Mouse (Mus musculus) MEL (cell line): ENCODE results near the gene Fam81a. TPM values are rescaled to one million over a fixed set of nuclear protein-coding genes. Genes with fewer than 3 reads are reported as not detected.

Experiments used
- DNase-seq: peaks from one replicate; pipeline ENCODE4 v3.0.0; 2011; ENCODE audit warnings: low read depth, low spot score
- H3K27ac ChIP-seq: 2 replicates; pipeline ENCODE4 v1.5.1; 2012; ENCODE audit warnings: low read depth, mild to moderate bottlenecking, control low read depth, low read length, moderate library complexity; ENCODE audit not compliant: control insufficient read depth
- H3K27me3 ChIP-seq, 2 experiments: fragments of 150-350 bp in 1 of 2; sonication (generic) in 1 of 2; 2 replicates each; pipeline ENCODE4 v1.6.1; 2012; ENCODE audit warnings: low read length in 2 of 2, mild to moderate bottlenecking in 2 of 2, improper control_type of control experiment in 1 of 2, moderate library complexity in 1 of 2; ENCODE audit not compliant: insufficient read depth in 2 of 2, control insufficient read depth in 1 of 2
- H3K36me3 ChIP-seq, 2 experiments: 2 replicates each; pipeline ENCODE4 v1.6.1; 2012 to 2014; ENCODE audit warnings: low read length in 2 of 2, improper control_type of control experiment in 1 of 2, inconsistent platforms in 1 of 2, mild to moderate bottlenecking in 1 of 2; ENCODE audit not compliant: insufficient read depth in 2 of 2, control insufficient read depth in 1 of 2
- H3K4me1 ChIP-seq, 2 experiments: fragments of 150-350 bp in 1 of 2; sonication (generic) in 1 of 2; 2 replicates each; pipeline ENCODE4 v1.6.1; 2012; ENCODE audit warnings: low read length in 2 of 2, improper control_type of control experiment in 1 of 2, mild to moderate bottlenecking in 1 of 2; ENCODE audit not compliant: insufficient read depth in 2 of 2, control insufficient read depth in 1 of 2
- H3K4me3 ChIP-seq, 2 experiments: fragments of 150-350 bp in 1 of 2; sonication (generic) in 1 of 2; 2 replicates each; pipeline ENCODE4 v1.5.1; 2012; ENCODE audit warnings: low read depth in 2 of 2, low read length in 2 of 2, mild to moderate bottlenecking in 2 of 2, moderate library complexity in 2 of 2, control low read depth in 1 of 2, improper control_type of control experiment in 1 of 2; ENCODE audit not compliant: control insufficient read depth in 1 of 2, insufficient read depth in 1 of 2
- H3K79me2 ChIP-seq: 2 replicates; pipeline ENCODE4 v1.6.1; 2012; ENCODE audit warnings: mild to moderate bottlenecking, low read length, moderate library complexity; ENCODE audit not compliant: control insufficient read depth, poor library complexity, insufficient read depth
- H3K9ac ChIP-seq: 2 replicates; pipeline ENCODE4 v1.6.1; 2012; ENCODE audit warnings: low read depth, mild to moderate bottlenecking, control low read depth, low read length, moderate library complexity; ENCODE audit not compliant: control insufficient read depth, poor library complexity, severe bottlenecking
- H3K9me3 ChIP-seq: fragments of 150-350 bp; sonication (generic); replicated peaks from 2 replicates; pipeline ENCODE4 v1.6.1; 2012; ENCODE audit warnings: mild to moderate bottlenecking, low read length, improper control_type of control experiment, moderate library complexity; ENCODE audit not compliant: insufficient read depth
- CHD1 ChIP-seq: IDR thresholded peaks from 2 replicates; pipeline ENCODE4 v1.6.1; 2012; ENCODE audit warnings: low read depth, mild to moderate bottlenecking, inconsistent platforms, low read length, improper control_type of control experiment
- CHD2 ChIP-seq: IDR thresholded peaks from 2 replicates; pipeline ENCODE4 v1.6.1; 2011; ENCODE audit warnings: low read length, improper control_type of control experiment
- E2F4 ChIP-seq: IDR thresholded peaks from 2 replicates; pipeline ENCODE4 v1.6.1; 2011; ENCODE audit warnings: low read depth, low read length, improper control_type of control experiment, borderline replicate concordance
- EP300 ChIP-seq, 2 experiments: IDR thresholded peaks; 2 replicates each; pipeline ENCODE4 v1.6.1; 2011; ENCODE audit warnings: improper control_type of control experiment in 2 of 2, low read length in 2 of 2, low read depth in 1 of 2, mild to moderate bottlenecking in 1 of 2
- GABPA ChIP-seq: IDR thresholded peaks from 2 replicates; pipeline ENCODE4 v1.6.1; 2012; ENCODE audit warnings: low read depth, mild to moderate bottlenecking, inconsistent platforms, low read length, improper control_type of control experiment, moderate library complexity
- GATA1 ChIP-seq: IDR thresholded peaks from 2 replicates; pipeline ENCODE4 v1.6.1; 2011; ENCODE audit warnings: low read depth, low read length, improper control_type of control experiment
- MAX ChIP-seq: IDR thresholded peaks from 2 replicates; pipeline ENCODE4 v1.6.1; 2011; ENCODE audit warnings: low read length, improper control_type of control experiment
- MEF2A ChIP-seq: IDR thresholded peaks from 2 replicates; pipeline ENCODE4 v1.6.1; 2014; ENCODE audit warnings: low read depth, mild to moderate bottlenecking, inconsistent platforms, low read length, improper control_type of control experiment; ENCODE audit not compliant: poor library complexity, insufficient replicate concordance, severe bottlenecking; ENCODE audit errors: extremely low read depth
- MYB ChIP-seq: IDR thresholded peaks from 2 replicates; pipeline ENCODE4 v1.6.1; 2011; ENCODE audit warnings: mild to moderate bottlenecking, low read depth, low read length, improper control_type of control experiment
- MYC ChIP-seq: IDR thresholded peaks from 2 replicates; pipeline ENCODE4 v1.6.1; 2011; ENCODE audit warnings: low read depth, mild to moderate bottlenecking, low read length, improper control_type of control experiment, moderate library complexity
- NELFE ChIP-seq: IDR thresholded peaks from 2 replicates; pipeline ENCODE4 v1.6.1; 2011; ENCODE audit warnings: low read depth, low read length, improper control_type of control experiment
- NRF1 ChIP-seq: IDR thresholded peaks from 2 replicates; pipeline ENCODE4 v1.6.1; 2014; ENCODE audit warnings: low read depth, mild to moderate bottlenecking, inconsistent platforms, low read length, improper control_type of control experiment, moderate library complexity; ENCODE audit not compliant: poor library complexity, insufficient read depth, severe bottlenecking
- POLR2A ChIP-seq, 2 experiments: IDR thresholded peaks; 2 replicates each; pipeline ENCODE4 v1.6.1; 2011 to 2012; ENCODE audit warnings: low read length in 2 of 2, mild to moderate bottlenecking in 2 of 2, control low read depth in 1 of 2, improper control_type of control experiment in 1 of 2, low read depth in 1 of 2, moderate library complexity in 1 of 2; ENCODE audit not compliant: control insufficient read depth in 1 of 2, insufficient read depth in 1 of 2, poor library complexity in 1 of 2
- POLR2AphosphoS2 ChIP-seq: IDR thresholded peaks from 2 replicates; pipeline ENCODE4 v1.6.1; 2011; ENCODE audit warnings: low read length, improper control_type of control experiment
- RAD21 ChIP-seq: IDR thresholded peaks from 2 replicates; pipeline ENCODE4 v1.6.1; 2011; ENCODE audit warnings: mild to moderate bottlenecking, low read depth, low read length, improper control_type of control experiment
- RCOR1 ChIP-seq: IDR thresholded peaks from 2 replicates; pipeline ENCODE4 v1.6.1; 2012; ENCODE audit warnings: low read depth, mild to moderate bottlenecking, inconsistent platforms, low read length, improper control_type of control experiment
- TBP ChIP-seq: IDR thresholded peaks from 2 replicates; pipeline ENCODE4 v1.8.0; 2011; ENCODE audit warnings: low read depth, low read length, improper control_type of control experiment
- USF1 ChIP-seq: IDR thresholded peaks from 2 replicates; pipeline ENCODE4 v1.6.1; 2014; ENCODE audit warnings: low read depth, mild to moderate bottlenecking, inconsistent platforms, low read length, improper control_type of control experiment, moderate library complexity
- USF2 ChIP-seq, 2 experiments: IDR thresholded peaks; 2 replicates each; pipeline ENCODE4 v1.6.1; 2011 to 2012; ENCODE audit warnings: improper control_type of control experiment in 2 of 2, low read length in 2 of 2, borderline replicate concordance in 1 of 2, inconsistent platforms in 1 of 2, low read depth in 1 of 2, mild to moderate bottlenecking in 1 of 2; ENCODE audit not compliant: insufficient read depth in 1 of 2
- ZC3H11A ChIP-seq: IDR thresholded peaks from 2 replicates; pipeline ENCODE4 v1.6.1; 2012; ENCODE audit warnings: low read depth, mild to moderate bottlenecking, inconsistent platforms, low read length, improper control_type of control experiment
- ZNF384 ChIP-seq: IDR thresholded peaks from 2 replicates; pipeline ENCODE4 v1.6.1; 2012; ENCODE audit warnings: low read depth, mild to moderate bottlenecking, inconsistent platforms, low read length, improper control_type of control experiment
- polyA plus RNA-seq, 2 experiments: library from polyadenylated mRNA; stranded (reverse) in 1 of 2; unstranded in 1 of 2; fragments of >175 nt in 1 of 2; fragments of >200 nt in 1 of 2; gene quantifications; 2 replicates each; pipeline versions ENCODE4 v1.2.1 to v1.2.4; 2012; ENCODE audit warnings: low replicate concordance in 2 of 2, low read depth in 1 of 2; ENCODE audit not compliant: insufficient read length in 2 of 2, insufficient read depth in 1 of 2, missing spikeins in 1 of 2
- total RNA-seq: library from RNA; depleted of rRNA; stranded (reverse); fragments of 300-350 nt; gene quantifications from 2 replicates; pipeline ENCODE4 v1.2.3, GENCODE M21; 2012

Gene Fam81a
- total and polyA plus RNA-seq, 3 experiments, result not detected

GRCm38 (mm10) chr9:70069961-70070435 is 72.4 kb downstream of the Fam81a start:
- Histone ChIP-seq H3K79me2 (no peaks in the 10 kb centered on the region), H3K4me3 (no peak overlapping the region), H3K27me3 (0 out of 4 replicates have a peak, but pooled peaks cover 0 to 2% of the 10 kb centered on the region in 2 experiments), H3K9ac (no peak overlapping the region), H3K9me3 (no peaks in the 10 kb centered on the region), H3K36me3 (no peaks in the 10 kb centered on the region), H3K27ac (no peak overlapping the region), H3K4me1 (no peaks in the 10 kb centered on the region)
- no peak for DNase-seq
- TF ChIP-seq MEF2A (no peak), NRF1 (no peak), GABPA (no peak), POLR2A (IDR thresholded peaks at IDR 0.05; ENCODE audit: control insufficient read depth in 1 of 2, insufficient read depth in 1 of 2, low read depth in 1 of 2, low read length in 2 of 2, poor library complexity in 1 of 2) (no peak)

DNA sequence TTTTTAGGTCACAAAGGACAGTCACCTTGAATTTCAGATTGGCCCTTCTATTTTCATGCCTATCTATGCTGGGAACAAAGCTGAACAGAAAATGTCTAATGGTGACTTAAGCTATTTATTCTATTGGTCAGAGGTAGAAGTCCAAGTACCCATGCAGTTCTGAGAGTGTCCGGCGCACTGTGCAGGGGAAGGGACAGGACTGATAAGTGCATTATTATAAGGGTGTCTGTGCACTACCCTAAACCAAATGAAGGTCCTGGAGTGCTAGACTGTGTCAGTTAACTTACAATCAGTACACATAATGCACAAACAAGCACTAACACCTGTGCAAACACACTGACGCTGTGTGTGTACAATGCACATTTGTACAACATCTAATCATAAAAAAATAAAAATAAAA is 74.9 kb downstream of the Fam81a start:
- H3K4me1 ChIP-seq, result no peaks in the 10 kb centered on the region
- H3K27me3 ChIP-seq, result no peaks in the 10 kb centered on the region
- no peak overlapping the region for H3K27ac ChIP-seq
- no peak overlapping the region for H3K9ac ChIP-seq
- no peaks in the 10 kb centered on the region for H3K9me3 ChIP-seq
- no peaks in the 10 kb centered on the region for H3K79me2 ChIP-seq
- no peak for DNase-seq
- H3K4me3 ChIP-seq, result no peak overlapping the region
- TF ChIP-seq MYC, result no peak
- no peak for TF ChIP-seq USF2 (IDR thresholded peaks at IDR 0.05; ENCODE audit: borderline replicate concordance in 1 of 2, insufficient read depth in 1 of 2, low read depth in 1 of 2, low read length in 2 of 2)
- no peak for TF ChIP-seq EP300 (IDR thresholded peaks at IDR 0.05; ENCODE audit: low read depth in 1 of 2, low read length in 2 of 2)
- TF ChIP-seq GATA1, result no peak
- no peak for TF ChIP-seq NELFE
- TF ChIP-seq ZNF384, result no peak
- TF ChIP-seq CHD1, result no peak
- no peaks in the 10 kb centered on the region for H3K36me3 ChIP-seq

GRCm38 (mm10) chr9:70062012-70062411 is 80.3 kb downstream of the Fam81a start:
- Histone ChIP-seq H3K79me2 (no peaks in the 10 kb centered on the region), H3K36me3 (no peaks in the 10 kb centered on the region), H3K9ac (no peak overlapping the region), H3K4me1 (no peaks in the 10 kb centered on the region), H3K27ac (no peak overlapping the region), H3K9me3 (no peaks in the 10 kb centered on the region), H3K4me3 (no peak overlapping the region), H3K27me3 (no peaks in the 10 kb centered on the region)
- no peak for DNase-seq
- TF ChIP-seq GABPA (no peak), ZC3H11A (no peak), POLR2AphosphoS2 (no peak), E2F4 (no peak), USF2 (IDR thresholded peaks at IDR 0.05; ENCODE audit: borderline replicate concordance in 1 of 2, insufficient read depth in 1 of 2, low read depth in 1 of 2, low read length in 2 of 2) (no peak), RCOR1 (no peak), NELFE (no peak), USF1 (no peak), MAX (no peak), TBP (no peak), RAD21 (no peak), MYB (no peak), CHD2 (no peak)
